Mouse (Mus musculus) C2C12 (cell line): Measurements from ENCODE around the gene Adamts17.

Experiments used
- CEBPB ChIP-seq: IDR thresholded peaks from one replicate; pipeline ENCODE4 v1.6.1; 2011; ENCODE audit warnings: low read depth, mild to moderate bottlenecking, control low read depth, moderate library complexity
- CTCF ChIP-seq: IDR thresholded peaks from one replicate; pipeline ENCODE4 v1.5.1; 2011; ENCODE audit not compliant: control insufficient read depth, insufficient read depth, insufficient read length
- MAX ChIP-seq: IDR thresholded peaks from one replicate; pipeline ENCODE4 v1.6.1; 2011; ENCODE audit warnings: mild to moderate bottlenecking, control low read depth
- MYOD1 ChIP-seq: IDR thresholded peaks from one replicate; pipeline ENCODE4 v1.6.1; 2011; ENCODE audit warnings: low read depth; ENCODE audit not compliant: control insufficient read depth, insufficient read length
- MYOG ChIP-seq: IDR thresholded peaks from one replicate; pipeline ENCODE4 v1.6.1; 2011; ENCODE audit not compliant: control insufficient read depth, insufficient read length; ENCODE audit errors: extremely low read depth
- USF1 ChIP-seq: IDR thresholded peaks from one replicate; pipeline ENCODE4 v1.6.1; 2011; ENCODE audit warnings: low read depth, mild to moderate bottlenecking, control low read depth, moderate library complexity

DNA sequence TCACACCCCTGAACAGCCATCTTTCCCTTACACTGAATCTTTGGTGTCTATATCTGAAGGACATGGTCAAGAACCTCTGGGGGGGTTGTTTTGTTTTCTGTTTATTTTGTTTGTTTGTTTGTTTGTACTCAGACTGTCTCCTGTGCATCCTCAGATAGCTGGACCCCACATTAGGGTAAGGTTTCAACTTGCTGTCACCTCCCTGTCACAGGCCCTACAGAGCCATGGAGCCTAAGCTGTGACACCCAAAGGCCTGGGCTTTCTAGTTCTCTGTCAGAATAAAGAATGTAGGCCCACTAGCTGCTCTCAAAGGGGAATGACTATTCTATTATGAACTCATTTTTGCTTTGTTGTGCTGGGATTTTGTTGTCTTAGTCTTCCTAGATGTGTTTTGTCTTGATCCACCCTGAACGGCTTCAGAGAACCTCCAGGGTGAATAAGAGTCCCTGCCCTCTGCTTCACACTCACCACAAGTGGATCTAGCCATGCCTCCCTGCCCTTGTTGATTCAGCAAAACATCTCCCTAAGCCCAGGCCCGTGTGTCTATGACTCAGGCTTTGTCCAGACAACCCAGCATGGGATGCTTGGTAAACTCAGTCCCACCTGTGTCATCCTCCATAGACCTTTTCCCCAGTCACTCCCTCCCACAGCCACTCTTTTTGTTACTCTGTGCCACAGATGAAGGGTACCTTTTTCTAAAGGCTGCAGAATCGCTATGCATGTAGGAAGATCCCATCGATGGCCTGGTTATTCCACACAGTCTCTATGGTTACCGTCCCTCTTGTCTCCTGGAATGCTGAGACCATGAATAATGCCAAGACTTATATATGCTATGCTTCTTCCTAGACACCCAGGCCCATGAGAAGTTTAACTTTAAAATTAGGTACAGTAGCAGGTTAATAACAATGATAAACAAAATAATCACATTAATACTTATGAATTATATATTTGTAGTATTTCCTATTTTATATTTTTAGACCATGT, 197.3 kb downstream of the Adamts17 start:
- TF ChIP-seq CTCF (no peak), MYOG (no peak), USF1 (no peak), MYOD1 (no peak), MAX (no peak), CEBPB (no peak)
